Comparison of ENCODE assay signal across 9 mouse cellular contexts in the genomic region with DNA sequence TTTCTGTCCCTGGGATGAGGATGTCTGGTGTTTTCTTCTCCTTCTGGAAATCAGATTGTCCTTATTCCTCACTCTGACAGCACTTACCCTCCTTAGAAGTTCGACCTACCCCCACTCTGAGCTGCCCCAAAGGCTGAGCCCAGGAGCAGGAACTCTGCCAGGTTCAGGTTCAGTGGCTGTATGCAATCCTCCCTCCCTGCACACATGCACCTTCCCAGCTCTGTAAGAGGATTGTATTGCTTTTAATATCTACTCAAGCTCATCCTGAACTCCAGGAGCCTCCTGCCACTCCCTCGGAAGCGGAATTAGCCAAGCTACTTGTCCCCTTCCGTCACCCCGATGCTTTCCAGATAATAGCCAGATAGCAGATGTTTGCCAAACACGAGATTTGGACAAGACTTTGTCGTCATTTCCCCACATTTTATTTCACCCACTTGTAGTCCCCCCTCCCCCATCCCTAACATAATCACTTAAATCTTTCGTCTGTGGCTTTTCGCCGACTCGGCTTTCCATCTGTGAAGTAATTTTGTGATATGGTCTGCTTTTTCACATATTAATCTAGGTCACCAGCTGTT. TPM values are rescaled to one million over a fixed set of nuclear protein-coding genes. Genes with fewer than 3 reads are reported as not detected.
A peak's percentile ranks its signal among the peaks of the same experiment; 100 is the strongest.
DNase-seq lines count a peak whose midpoint lies in the region; ATAC-seq lines count a peak whose summit lies in the region.
"Had no signal": no experiment of that assay in that cellular context is flagged by ENCODE, and none has a peak within 500 bp of the region (broad histone marks: within the 10 kb centered on the region; RNA-seq: fewer than 3 reads in every experiment).

No protein-coding gene starts in this region.

- no peaks in the 10 kb centered on the region for H3K9me3 ChIP-seq in heart, embryonic 10.5 days
- H3K9me3 ChIP-seq in hindbrain, embryonic 14.5 days (ENCODE audit: control insufficient read depth, low read length) = no peaks in the 10 kb centered on the region
- H3K9me3 ChIP-seq in midbrain, embryonic 12.5 days = no peaks in the 10 kb centered on the region
- no peaks in the 10 kb centered on the region for H3K9me3 ChIP-seq in heart, embryonic 11.5 days (replicated peaks; ENCODE audit: control insufficient read depth, low read length)
- H3K9me3 ChIP-seq: limb, embryonic 12.5 days had no signal

- 39% methylated on average over 11 of the region's 11 CpGs for WGBS in heart, embryonic 10.5 days
- 60% methylated on average over 11 of the region's 11 CpGs for WGBS in hindbrain, embryonic 14.5 days
- 67% methylated on average over 11 of the region's 11 CpGs for whole genome bisulfite sequencing in midbrain, embryonic 12.5 days
- 40% methylated on average over 11 of the region's 11 CpGs for WGBS in heart, embryonic 11.5 days (ENCODE audit: insufficient replicate concordance)

- no peak for DNase-seq in heart, embryonic 10.5 days (ENCODE audit: low spot score)
- no peak for DNase-seq in heart, adult 9 months (ENCODE audit: low spot score in 2 of 2)
- DNase-seq in cerebellum, adult 18-20 months = peak; percentile 72 to 73
- no peak for DNase-seq in hindbrain, embryonic 14.5 days (ENCODE audit: low spot score)
- DNase-seq in thymus, postnatal 36 days = no peak

- H3K4me2 ChIP-seq in hindbrain, embryonic 14.5 days (replicated peaks) = peak overlapping the region; percentile 55
- H3K4me2 ChIP-seq in midbrain, embryonic 12.5 days (replicated peaks) = peak overlapping the region; percentile 89
- H3K4me2 ChIP-seq in heart, embryonic 11.5 days = no peak overlapping the region

- H3K4me3 ChIP-seq in heart, embryonic 10.5 days = peak overlapping the region; percentile 80
- H3K4me3 ChIP-seq in hindbrain, embryonic 14.5 days (replicated peaks; ENCODE audit: low read length) = peak overlapping the region; percentile 81
- H3K4me3 ChIP-seq in midbrain, embryonic 12.5 days = peak overlapping the region; percentile 75
- no peak overlapping the region for H3K4me3 ChIP-seq in heart, embryonic 11.5 days (ENCODE audit: low read depth, low read length)

- H3K9ac ChIP-seq in hindbrain, embryonic 14.5 days = peak overlapping the region; percentile 84
- peak overlapping the region; percentile 86; the same call in 1 of the 2 replicates for H3K9ac ChIP-seq in midbrain, embryonic 12.5 days (replicated peaks)
- no peak overlapping the region for H3K9ac ChIP-seq in heart, embryonic 11.5 days (ENCODE audit: low read depth, low read length)
- H3K9ac ChIP-seq: limb, embryonic 12.5 days had no signal

- H3K27ac ChIP-seq in heart, embryonic 10.5 days = no peak overlapping the region
- H3K27ac ChIP-seq in hindbrain, embryonic 14.5 days = no peak overlapping the region
- no peak overlapping the region for H3K27ac ChIP-seq in midbrain, embryonic 12.5 days (replicated peaks)
- H3K27ac ChIP-seq in heart, embryonic 11.5 days (ENCODE audit: low read depth, low read length) = no peak overlapping the region
- H3K27ac ChIP-seq: limb, embryonic 12.5 days had no signal

- no peaks in the 10 kb centered on the region for H3K36me3 ChIP-seq in heart, embryonic 10.5 days
- no peaks in the 10 kb centered on the region for H3K36me3 ChIP-seq in hindbrain, embryonic 14.5 days (replicated peaks; ENCODE audit: control insufficient read depth, insufficient read depth)
- no peaks in the 10 kb centered on the region for H3K36me3 ChIP-seq in midbrain, embryonic 12.5 days
- no peaks in the 10 kb centered on the region for H3K36me3 ChIP-seq in heart, embryonic 11.5 days (ENCODE audit: control insufficient read depth, insufficient read depth, low read length)
- H3K36me3 ChIP-seq: limb, embryonic 12.5 days had no signal

- 0 out of 2 replicates have a peak, but pooled peaks cover 7% of the 10 kb centered on the region for H3K27me3 ChIP-seq in heart, embryonic 10.5 days (ENCODE audit: insufficient read depth, poor library complexity, severe bottlenecking)
- no peaks in the 10 kb centered on the region for H3K27me3 ChIP-seq in hindbrain, embryonic 14.5 days (ENCODE audit: control insufficient read depth, insufficient read depth, low read length)
- no peaks in the 10 kb centered on the region; the same call in 1 of the 2 replicates for H3K27me3 ChIP-seq in midbrain, embryonic 12.5 days
- H3K27me3 ChIP-seq in heart, embryonic 11.5 days (ENCODE audit: control insufficient read depth, insufficient read depth, low read length) = peaks cover 14% of the 10 kb centered on the region

- peaks cover 14% of the 10 kb centered on the region for H3K4me1 ChIP-seq in heart, embryonic 10.5 days
- peaks cover 21% of the 10 kb centered on the region; the same call in 1 of the 2 replicates for H3K4me1 ChIP-seq in hindbrain, embryonic 14.5 days (replicated peaks; ENCODE audit: control insufficient read depth, insufficient read depth, low read length)
- peaks cover 14% of the 10 kb centered on the region for H3K4me1 ChIP-seq in midbrain, embryonic 12.5 days
- H3K4me1 ChIP-seq in heart, embryonic 11.5 days (ENCODE audit: control insufficient read depth, insufficient read depth, low read length) = no peaks in the 10 kb centered on the region
- H3K4me1 ChIP-seq: limb, embryonic 12.5 days had no signal

- ATAC-seq in hindbrain, embryonic 14.5 days (ENCODE audit: low FRiP score) = no peak
- ATAC-seq in midbrain, embryonic 12.5 days (ENCODE audit: low FRiP score, low read depth) = no peak
- ATAC-seq in CD4-positive, CD25-positive, alpha-beta regulatory T cell, adult 4 months = no peak
- no peak for ATAC-seq in heart, embryonic 11.5 days (replicated peaks; ENCODE audit: insufficient number of reproducible peaks, low FRiP score, low TSS enrichment)

RNA-seq across cellular contexts. Expression of a gene that starts 1.7 kb away (rescaled TPM):
- 2.7 and 5.3 TPM in 2 replicates for polyA plus RNA-seq in heart, embryonic 10.5 days (2016; fragmentation: Nextera tagmentation; extraction: Ambion mirVana)
- polyA plus RNA-seq in hindbrain, embryonic 14.5 days (2014; fragmentation: Nextera tagmentation; extraction: Ambion mirVana) = 76.8 and 88.0 TPM in 2 replicates
- polyA plus RNA-seq in midbrain, embryonic 12.5 days (2016; fragmentation: Nextera tagmentation; extraction: Ambion mirVana) = 14.4 and 15.0 TPM in 2 replicates
- polyA plus RNA-seq in CD4-positive, CD25-positive, alpha-beta regulatory T cell, adult 4 months (2017; shearing (Covaris generic)) = under 1 TPM in 1 of 2 experiments, not detected in 1; 0.63 TPM
- 1.8 and 2.0 TPM in 2 replicates for polyA plus RNA-seq in heart, embryonic 11.5 days (2014; fragmentation: Nextera tagmentation; extraction: Ambion mirVana)

Comparison
In these comparisons a context has a peak if more than half of its experiments do, and no peak if none do; other contexts are left out.
1. DNase-seq: peak in cerebellum, adult 18-20 months (2 of 2); none in heart, embryonic 10.5 days (single experiment), heart, adult 9 months (0 of 2), hindbrain, embryonic 14.5 days (single experiment) and thymus, postnatal 36 days (0 of 2).